Mouse (Mus musculus) embryonic facial prominence, embryonic 15.5 days (tissue): Measurements from ENCODE around the gene Pgd. TPM values are rescaled to one million over a fixed set of nuclear protein-coding genes. Genes with fewer than 3 reads are reported as not detected.

Experiments
- ATAC-seq: fragments of 200-750 bp; cut with Nextera tagmentation; 2 replicates; pipeline ENCODE4 v1.8.0; 2017; ENCODE audit warnings: low read depth, moderate TSS enrichment; ENCODE audit not compliant: insufficient number of reproducible peaks, low FRiP score, low TSS enrichment
- H3K27ac ChIP-seq: fragments of 300-500 bp; sonication (generic); replicated peaks from 2 replicates; pipeline ENCODE4 v1.5.1; 2015; ENCODE audit warnings: mild to moderate bottlenecking, inconsistent platforms
- H3K27me3 ChIP-seq: fragments of 300-500 bp; sonication (generic); 2 replicates; pipeline ENCODE4 v1.6.1; 2015; ENCODE audit warnings: inconsistent platforms
- H3K36me3 ChIP-seq: fragments of 300-500 bp; sonication (generic); 2 replicates; pipeline ENCODE4 v1.6.1; 2015; ENCODE audit warnings: mild to moderate bottlenecking, inconsistent platforms
- H3K4me1 ChIP-seq: fragments of 300-500 bp; sonication (generic); 2 replicates; pipeline ENCODE4 v1.6.1; 2015; ENCODE audit warnings: inconsistent platforms
- H3K4me2 ChIP-seq: fragments of 300-500 bp; sonication (generic); replicated peaks from 2 replicates; pipeline ENCODE4 v1.6.1; 2015; ENCODE audit warnings: mild to moderate bottlenecking, inconsistent platforms
- H3K4me3 ChIP-seq: fragments of 300-500 bp; sonication (generic); replicated peaks from 2 replicates; pipeline ENCODE4 v1.5.1; 2015; ENCODE audit warnings: mild to moderate bottlenecking, inconsistent platforms
- H3K9ac ChIP-seq: fragments of 300-500 bp; sonication (generic); 2 replicates; pipeline ENCODE4 v1.6.1; 2015; ENCODE audit warnings: inconsistent platforms
- H3K9me3 ChIP-seq: fragments of 300-500 bp; sonication (generic); replicated peaks from 2 replicates; pipeline ENCODE4 v1.6.1; 2016; ENCODE audit warnings: inconsistent platforms
- WGBS: fragments of 180-500 bp; shearing (Covaris S2); methylation state at CpG from one replicate; pipeline ENCODE4 v1.1.7; 2015; 5-methylcytosine and 5-hydroxymethylcytosine counted together
- polyA plus RNA-seq: library from polyadenylated mRNA; unstranded; fragments of >200 nt; fragmentation: Nextera tagmentation; extraction: Ambion mirVana; gene quantifications from 2 replicates; pipeline ENCODE4 v1.2.1, GENCODE M21; 2015

Gene Pgd
- polyA plus RNA-seq, 1 experiment from 2014 or later, result 104 TPM

DNA sequence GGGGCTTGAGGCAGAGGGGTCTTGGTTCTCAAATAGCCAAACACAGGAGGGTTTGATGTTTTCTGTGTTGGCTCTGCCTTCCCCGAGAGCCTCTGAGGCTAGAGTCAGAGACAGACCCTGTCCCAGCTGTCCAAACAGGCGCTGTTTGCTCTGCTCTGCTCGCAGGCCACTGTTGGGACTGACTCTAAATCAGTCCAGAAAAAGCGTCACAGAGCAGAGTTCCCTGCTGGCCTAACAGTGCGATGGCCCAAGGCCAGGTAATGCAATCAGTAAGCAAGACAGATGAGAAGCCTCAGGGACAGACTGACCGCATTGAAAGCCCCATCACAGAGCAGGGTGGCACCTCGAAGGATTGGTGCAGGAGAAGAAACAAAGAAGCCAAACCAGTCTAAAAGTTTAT is 17.0 kb downstream of the Pgd start:
- no peak overlapping the region for H3K4me2 ChIP-seq
- no peaks in the 10 kb centered on the region for H3K9me3 ChIP-seq
- ATAC-seq, result no peak
- no peak overlapping the region for H3K27ac ChIP-seq
- peaks cover 6% of the 10 kb centered on the region for H3K4me1 ChIP-seq
- peaks cover 51% of the 10 kb centered on the region for H3K36me3 ChIP-seq
- no peak overlapping the region for H3K9ac ChIP-seq
- 70% methylated on average over 7 of the region's 7 CpGs for WGBS
- no peaks in the 10 kb centered on the region for H3K27me3 ChIP-seq
- H3K4me3 ChIP-seq, result no peak overlapping the region

DNA sequence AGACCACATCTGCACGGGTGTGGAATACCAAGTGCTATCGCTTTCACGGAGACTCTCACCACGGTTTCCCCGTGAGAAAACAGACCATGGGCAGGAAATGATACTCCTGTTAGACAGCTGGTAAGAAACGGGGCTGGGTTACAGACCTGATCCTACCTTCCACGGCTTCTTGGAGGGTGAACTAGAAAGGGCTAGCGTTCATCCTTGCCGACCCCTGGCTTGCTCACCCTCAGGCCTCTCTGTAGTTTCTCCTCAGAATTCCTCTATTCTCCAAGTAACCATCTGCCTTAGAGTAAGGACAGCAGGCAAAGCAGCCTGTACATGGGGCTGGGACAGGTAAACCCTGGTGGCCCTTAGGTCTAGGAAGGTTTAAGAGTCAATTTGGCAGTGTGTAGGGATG is 17.4 kb downstream of the Pgd start:
- 60% methylated on average over 9 of the region's 9 CpGs for WGBS
- Histone ChIP-seq H3K4me3 (no peak overlapping the region), H3K36me3 (peaks cover 47% of the 10 kb centered on the region), H3K4me1 (peaks cover 6% of the 10 kb centered on the region), H3K27ac (no peak overlapping the region), H3K4me2 (no peak overlapping the region), H3K27me3 (no peaks in the 10 kb centered on the region), H3K9me3 (no peaks in the 10 kb centered on the region), H3K9ac (no peak overlapping the region)
- ATAC-seq, result no peak

DNA sequence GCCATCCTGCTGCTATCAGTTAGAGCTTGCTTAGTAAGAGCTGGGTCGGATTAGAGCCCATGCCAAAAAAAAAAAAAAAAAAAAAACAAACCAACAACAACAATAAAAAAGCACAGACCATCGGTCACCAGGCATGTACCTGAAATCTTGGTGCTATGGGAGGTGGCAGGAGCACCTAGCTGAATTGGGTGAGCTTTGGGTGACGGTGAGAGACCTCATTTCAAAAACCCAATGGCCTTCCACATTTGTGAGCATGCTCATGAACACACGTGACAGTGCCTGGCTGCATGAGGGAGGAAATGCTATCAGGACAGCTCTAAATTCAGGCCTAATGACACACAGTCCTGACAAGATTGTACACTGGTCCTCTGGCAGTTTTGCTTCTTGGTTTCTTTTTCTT is 18.5 kb downstream of the Pgd start:
- H3K36me3 ChIP-seq, result peaks cover 36% of the 10 kb centered on the region
- ATAC-seq, result no peak
- H3K4me2 ChIP-seq, result no peak overlapping the region
- WGBS, result 70% methylated on average over 4 of the region's 4 CpGs
- H3K4me3 ChIP-seq, result no peak overlapping the region
- no peaks in the 10 kb centered on the region for H3K9me3 ChIP-seq
- H3K27ac ChIP-seq, result no peak overlapping the region
- H3K9ac ChIP-seq, result no peak overlapping the region
- peaks cover 6% of the 10 kb centered on the region for H3K4me1 ChIP-seq
- no peaks in the 10 kb centered on the region for H3K27me3 ChIP-seq

DNA sequence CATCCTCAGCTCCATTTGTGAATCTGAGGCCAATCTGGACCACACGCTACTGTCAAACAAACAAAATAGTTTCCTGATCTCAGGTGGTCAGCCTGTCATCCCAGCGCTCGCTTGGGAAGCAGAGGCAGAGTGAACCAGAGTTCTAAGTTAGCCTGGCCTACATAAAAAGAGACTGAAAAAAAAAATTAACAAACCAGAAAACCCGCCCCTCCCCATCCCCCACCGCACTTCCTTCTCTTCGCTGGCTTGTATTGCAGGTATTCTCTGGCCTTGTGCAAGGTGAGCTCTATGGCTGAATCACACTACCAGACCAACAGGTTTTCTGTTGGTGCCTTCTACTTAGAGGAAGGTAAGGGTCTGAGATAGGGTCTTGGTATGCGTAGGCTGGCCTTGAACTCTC is 19.0 kb downstream of the Pgd start:
- no peak for ATAC-seq
- peaks cover 30% of the 10 kb centered on the region for H3K36me3 ChIP-seq
- no peaks in the 10 kb centered on the region for H3K9me3 ChIP-seq
- H3K4me1 ChIP-seq, result peaks cover 6% of the 10 kb centered on the region
- peak overlapping the region; percentile 39; the same call in 1 of the 2 replicates for H3K27ac ChIP-seq
- no peak overlapping the region for H3K9ac ChIP-seq
- no peak overlapping the region for H3K4me3 ChIP-seq
- no peaks in the 10 kb centered on the region for H3K27me3 ChIP-seq
- 70% methylated on average over 7 of the region's 7 CpGs for WGBS
- H3K4me2 ChIP-seq, result no peak overlapping the region

DNA sequence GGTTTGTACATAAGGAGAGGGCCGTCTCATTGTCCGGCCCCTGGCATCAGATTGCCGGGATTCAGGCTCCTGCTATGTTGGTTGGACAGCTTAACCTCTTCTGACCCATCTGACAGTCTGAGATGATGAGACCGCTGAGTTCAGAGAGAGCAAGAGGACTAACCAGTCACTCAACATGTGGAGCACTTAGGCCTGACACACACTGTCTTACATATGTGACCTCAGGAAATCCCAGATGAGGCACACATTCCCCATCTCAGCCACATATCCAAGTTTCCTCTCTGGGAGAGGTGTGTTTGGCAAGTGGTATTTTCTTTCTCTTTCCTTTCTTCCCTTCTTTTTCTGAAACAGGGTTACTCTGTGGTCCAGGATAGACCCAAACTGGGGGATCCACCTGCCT is 21.4 kb downstream of the Pgd start:
- WGBS, result 63% methylated on average over 4 of the region's 4 CpGs

DNA sequence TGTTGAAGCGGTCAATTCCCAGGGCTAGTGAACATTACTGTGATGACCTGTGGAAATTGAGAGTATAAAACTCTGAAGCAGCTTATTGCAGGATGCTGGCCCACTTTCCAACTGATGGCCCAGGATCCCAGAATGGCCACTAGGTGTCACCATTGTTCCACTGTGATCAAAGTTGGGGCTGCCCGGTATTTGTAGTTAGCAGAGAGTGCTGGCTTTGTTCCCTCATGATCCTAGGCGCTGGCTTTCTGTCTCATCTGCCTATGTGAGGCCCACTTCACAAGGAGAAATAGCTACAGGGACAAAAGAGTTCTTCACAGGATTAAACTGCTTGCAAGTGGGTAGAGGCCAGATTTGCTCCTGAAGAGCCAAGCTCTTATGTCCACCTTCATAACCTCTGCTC is 22.1 kb downstream of the Pgd start:
- Histone ChIP-seq H3K9me3 (no peaks in the 10 kb centered on the region), H3K4me2 (no peak overlapping the region), H3K4me1 (peaks cover 6% of the 10 kb centered on the region), H3K9ac (no peak overlapping the region), H3K27ac (no peak overlapping the region), H3K4me3 (no peak overlapping the region), H3K27me3 (no peaks in the 10 kb centered on the region), H3K36me3 (no peaks in the 10 kb centered on the region; the same call in 1 of the 2 replicates)
- 8% methylated on average over 3 of the region's 3 CpGs for WGBS
- ATAC-seq, result peak; percentile 77

More for the DNA sequence above, 21.4 kb downstream of the Pgd start:
- Histone ChIP-seq H3K4me1 (peaks cover 6% of the 10 kb centered on the region), H3K9ac (no peak overlapping the region), H3K36me3 (peaks cover 7% of the 10 kb centered on the region), H3K4me3 (no peak overlapping the region), H3K27ac (no peak overlapping the region), H3K27me3 (no peaks in the 10 kb centered on the region), H3K4me2 (no peak overlapping the region), H3K9me3 (no peaks in the 10 kb centered on the region)
- no peak for ATAC-seq

DNA sequence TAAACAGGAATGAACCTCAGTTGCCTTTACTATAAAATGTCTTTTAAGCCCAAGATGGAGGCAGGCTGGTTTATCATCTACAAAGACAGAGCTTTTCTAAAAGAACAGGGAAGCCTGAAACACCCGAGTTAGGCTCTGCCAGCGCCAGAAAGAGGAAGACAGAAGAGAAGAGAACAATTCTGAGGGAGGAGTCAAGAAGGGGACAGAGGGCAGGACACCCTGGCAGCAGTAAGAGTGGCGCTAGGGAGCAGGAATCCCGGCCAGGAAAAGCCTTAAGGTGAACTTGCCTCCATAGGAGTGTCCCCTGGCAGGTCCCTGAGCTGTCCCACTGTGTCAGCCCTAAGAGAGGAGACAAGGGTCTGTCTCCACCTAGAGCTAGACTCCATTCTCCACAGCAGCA is 23.0 kb downstream of the Pgd start:
- H3K4me1 ChIP-seq, result peaks cover 6% of the 10 kb centered on the region
- H3K36me3 ChIP-seq, result no peaks in the 10 kb centered on the region
- no peaks in the 10 kb centered on the region for H3K9me3 ChIP-seq
- no peaks in the 10 kb centered on the region for H3K27me3 ChIP-seq
- 39% methylated on average over 4 of the region's 4 CpGs for WGBS
- no peak overlapping the region for H3K4me2 ChIP-seq
- H3K27ac ChIP-seq, result no peak overlapping the region
- no peak overlapping the region for H3K9ac ChIP-seq
- ATAC-seq, result no peak
- no peak overlapping the region for H3K4me3 ChIP-seq

DNA sequence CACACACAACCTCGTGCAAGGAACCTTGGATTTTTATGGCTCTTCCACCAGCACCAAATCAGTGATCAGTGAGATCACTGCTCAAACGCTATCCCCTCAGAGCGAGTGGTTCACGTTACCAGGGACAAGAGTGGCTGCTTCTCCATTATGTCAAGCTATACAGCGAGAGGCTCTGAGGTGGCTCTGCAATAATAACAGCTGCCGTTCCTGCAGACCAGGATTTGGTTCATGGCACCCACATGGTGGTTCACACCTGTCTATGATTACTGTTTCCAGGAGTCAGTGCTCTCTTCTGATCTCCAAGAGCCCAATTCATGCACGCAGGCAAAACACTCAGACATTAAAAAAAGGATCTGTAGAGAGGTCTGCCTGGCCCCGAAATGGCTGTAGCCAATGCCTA is 28.1 kb downstream of the Pgd start:
- ATAC-seq, result no peak
- WGBS, result 51% methylated on average over 8 of the region's 8 CpGs
- Histone ChIP-seq H3K27ac (no peak overlapping the region), H3K4me1 (peaks cover 8% of the 10 kb centered on the region), H3K9me3 (no peaks in the 10 kb centered on the region), H3K4me3 (no peak overlapping the region), H3K4me2 (no peak overlapping the region), H3K36me3 (no peaks in the 10 kb centered on the region), H3K27me3 (no peaks in the 10 kb centered on the region), H3K9ac (no peak overlapping the region)

DNA sequence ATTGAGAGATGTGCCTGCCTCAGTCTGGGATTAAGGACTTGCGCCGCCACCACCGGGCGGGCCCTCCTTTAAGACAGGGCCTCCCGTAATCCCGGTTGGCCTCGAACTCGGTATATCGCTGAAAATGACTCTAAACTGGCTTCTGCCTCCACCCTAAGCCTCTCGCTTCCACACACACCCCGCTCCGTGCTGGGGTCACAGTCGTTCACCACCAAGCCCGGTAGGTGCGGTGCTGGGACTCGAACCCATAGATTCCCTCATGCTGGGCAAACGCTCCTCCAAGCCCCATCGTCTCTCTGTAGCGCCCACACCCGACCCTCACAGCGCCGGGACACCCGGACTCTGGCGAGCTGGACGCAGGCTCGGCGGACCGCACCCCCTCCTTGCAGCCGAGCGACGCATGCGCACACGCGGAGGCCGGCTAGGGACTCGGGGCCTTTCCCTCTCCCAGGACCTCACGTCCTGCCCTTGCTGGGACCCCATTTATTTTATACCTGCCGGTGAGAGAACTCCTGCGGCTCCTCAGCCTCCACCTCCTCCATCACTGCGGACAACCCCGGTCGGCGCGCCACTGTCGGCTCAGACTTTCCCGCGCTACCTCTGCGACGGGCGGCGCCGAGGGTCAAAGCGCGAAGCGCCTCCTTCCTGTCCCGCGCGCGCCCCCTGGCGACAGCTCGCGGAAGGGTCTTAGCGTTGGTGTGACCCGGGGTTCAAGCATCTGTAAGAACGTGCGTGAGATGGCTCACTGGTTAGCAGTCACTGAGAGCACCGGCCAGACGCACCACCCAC is 29.4 kb downstream of the Pgd start, which contains the start of gene Cenps:
Cenps (minus strand) TSS at position 648 of the 789 bp plus-strand sequence.
- no peaks in the 10 kb centered on the region for H3K9me3 ChIP-seq
- peak within 1 kb of the TSS; percentile 62 for H3K9ac ChIP-seq
- peak within 1 kb of the TSS; percentile 72 for H3K4me3 ChIP-seq
- peak; percentile 88 for ATAC-seq
- peak within 1 kb of the TSS; percentile 89 for H3K27ac ChIP-seq
- no peaks in the 10 kb centered on the region for H3K27me3 ChIP-seq
- peaks cover 11% of the 10 kb centered on the region for H3K4me1 ChIP-seq
- peak within 1 kb of the TSS; percentile 81 for H3K4me2 ChIP-seq
- under 1% methylated on average over 68 of the region's 68 CpGs for WGBS
- no peaks in the 10 kb centered on the region for H3K36me3 ChIP-seq

DNA sequence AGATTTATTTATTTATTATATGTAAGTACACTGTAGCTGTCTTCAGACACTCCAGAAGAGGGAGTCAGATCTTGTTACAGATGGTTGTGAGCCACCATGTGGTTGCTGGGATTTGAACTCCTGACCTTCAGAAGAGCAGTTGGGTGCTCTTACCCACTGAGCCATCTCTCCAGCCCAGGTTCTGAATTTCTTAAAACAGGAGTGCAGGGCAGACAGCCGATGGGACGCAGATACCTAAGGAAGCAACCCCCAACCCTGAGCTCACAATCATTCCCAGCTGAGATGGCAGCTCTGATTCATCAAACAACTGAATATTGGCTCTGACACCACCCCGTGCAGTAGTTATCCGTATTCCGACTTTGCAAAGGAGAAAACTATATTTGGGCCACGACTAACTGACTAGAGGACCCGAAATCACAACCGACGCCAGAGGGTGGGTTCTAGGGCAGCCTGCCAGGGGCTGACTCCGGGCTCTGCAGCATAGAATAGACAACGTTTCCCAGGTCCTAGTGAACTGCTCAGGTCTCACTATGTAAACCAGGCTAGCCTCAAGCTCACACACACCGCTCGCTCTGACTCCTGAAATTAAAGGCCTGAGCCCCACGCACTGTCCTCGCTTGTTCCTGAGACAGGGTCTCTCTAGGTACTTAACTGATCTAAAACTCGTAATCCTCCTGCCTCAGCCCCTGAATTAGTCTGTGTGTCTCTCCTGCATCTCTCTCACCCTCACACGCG is 30.3 kb downstream of the Pgd start:
- H3K9ac ChIP-seq, result peak overlapping the region; percentile 62
- H3K4me2 ChIP-seq, result peak overlapping the region; percentile 81
- WGBS, result 39% methylated on average over 18 of the region's 18 CpGs
- peak overlapping the region; percentile 89; the same call in 1 of the 2 replicates for H3K27ac ChIP-seq
- H3K4me3 ChIP-seq, result peak overlapping the region; percentile 72
- H3K36me3 ChIP-seq, result 0 out of 2 replicates have a peak, but pooled peaks cover under 1% of the 10 kb centered on the region
- no peaks in the 10 kb centered on the region for H3K9me3 ChIP-seq
- no peak for ATAC-seq
- H3K4me1 ChIP-seq, result peaks cover 11% of the 10 kb centered on the region
- no peaks in the 10 kb centered on the region for H3K27me3 ChIP-seq

DNA sequence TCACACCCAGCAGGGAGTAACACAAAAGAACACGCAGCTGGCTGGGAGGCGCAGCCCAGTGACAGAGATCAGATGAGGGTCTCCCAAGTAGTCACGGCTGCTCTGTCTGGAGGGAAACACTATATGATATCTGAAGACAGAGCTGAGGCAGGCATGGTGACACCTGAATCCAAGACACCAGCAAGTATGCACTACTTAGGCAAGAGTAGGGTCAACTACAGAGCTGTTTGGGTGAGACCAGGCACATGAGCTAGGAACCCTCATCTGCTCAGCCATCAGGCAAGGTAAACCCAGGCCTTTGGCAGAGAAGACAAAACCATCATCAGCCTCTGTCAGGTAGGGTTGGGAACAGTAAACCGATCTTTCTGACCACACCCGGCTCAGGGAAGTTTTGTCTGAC is 33.2 kb downstream of the Pgd start:
- peaks cover 20% of the 10 kb centered on the region; the same call in 1 of the 2 replicates for H3K36me3 ChIP-seq
- H3K27ac ChIP-seq, result no peak overlapping the region
- H3K4me1 ChIP-seq, result peaks cover 11% of the 10 kb centered on the region
- 76% methylated on average over 5 of the region's 5 CpGs for WGBS
- no peak for ATAC-seq
- no peak overlapping the region for H3K4me2 ChIP-seq
- H3K4me3 ChIP-seq, result no peak overlapping the region
- no peaks in the 10 kb centered on the region for H3K9me3 ChIP-seq
- H3K9ac ChIP-seq, result no peak overlapping the region
- H3K27me3 ChIP-seq, result no peaks in the 10 kb centered on the region
